Mouse (Mus musculus) MEL-GATA-1-ER (cell line): ENCODE measurements around the gene Inpp5b.
"Not testable (repeated sequence)": the region's sequence is repeated elsewhere in the genome, so short reads cannot be mapped to it uniquely, and the experiment has no call there.

Experiments
- DNase-seq: peaks from one replicate; pipeline ENCODE4 v3.0.0-alpha.2; 2012; ENCODE audit warnings: low read depth; ENCODE audit errors: extremely low read depth

Gene Inpp5b

GRCm38 (mm10) chr4:124741376-124742343 lies at the start of gene Inpp5b:
TSS of gene Inpp5b (plus strand) at chr4:124741850.
- peak; percentile 56 for DNase-seq

DNA sequence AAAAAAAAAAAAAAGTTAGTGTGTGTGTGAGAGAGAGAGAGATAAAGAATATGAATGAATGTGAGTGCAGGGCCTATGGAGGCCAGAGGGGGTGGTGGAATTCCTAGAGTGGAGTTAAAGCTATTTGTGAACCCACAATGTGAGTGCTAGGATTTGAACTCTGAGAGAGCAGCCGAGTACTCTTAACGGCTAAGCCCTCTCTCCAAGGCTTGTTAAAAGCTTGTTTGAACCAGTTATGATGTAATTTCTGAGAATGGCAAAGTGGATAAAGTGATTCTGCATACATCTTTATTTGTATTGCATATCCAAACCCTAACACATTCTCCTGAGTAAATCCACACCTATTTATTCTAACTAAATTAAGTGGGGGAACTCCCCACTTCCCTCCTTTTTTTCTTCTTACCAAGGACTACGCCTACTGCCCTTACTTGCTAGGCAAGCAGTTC lies 49.2 kb upstream of the Inpp5b start:
- DNase-seq = peak; percentile 36

DNA sequence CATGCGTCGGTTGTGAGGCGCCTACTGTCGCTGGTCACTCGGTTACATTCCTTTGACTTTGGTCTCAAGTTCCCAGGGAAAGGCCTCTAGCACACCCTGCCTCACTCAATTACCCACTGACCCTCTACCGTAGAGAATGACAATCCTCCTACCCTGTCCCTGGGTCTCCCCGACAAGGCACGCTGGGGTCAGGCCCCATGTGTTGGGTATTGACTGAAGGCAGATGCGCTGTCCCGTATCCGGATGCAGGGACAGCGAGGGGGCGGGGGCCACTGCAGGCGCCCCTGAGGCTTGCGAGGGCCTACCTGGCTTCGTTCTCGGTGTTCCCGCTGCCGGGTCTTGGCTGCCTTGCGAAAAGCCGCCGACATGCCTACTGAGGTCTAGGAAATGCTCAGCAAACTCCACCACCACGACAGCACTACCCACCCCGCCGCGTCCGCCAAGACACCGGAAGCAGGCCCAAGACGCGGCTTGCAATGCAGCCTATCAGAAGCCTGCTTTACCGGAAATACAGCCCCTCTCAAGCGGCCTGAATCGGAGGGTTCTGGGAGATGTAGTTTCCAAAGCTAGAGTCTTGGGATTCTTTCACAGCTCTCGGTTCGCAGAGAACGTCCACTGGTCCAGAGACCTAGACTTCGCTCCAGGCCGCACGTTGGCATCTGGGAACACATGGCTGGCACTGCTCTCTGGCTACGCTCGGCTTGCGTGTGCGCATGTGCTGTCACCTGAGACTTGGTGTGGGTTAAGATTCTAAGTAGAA lies 48.3 kb upstream of the Inpp5b start, which contains the start of gene Utp11:
Utp11 (minus strand) TSS at position 466 of the 760 bp plus-strand sequence.
- DNase-seq = peak; percentile 91

DNA sequence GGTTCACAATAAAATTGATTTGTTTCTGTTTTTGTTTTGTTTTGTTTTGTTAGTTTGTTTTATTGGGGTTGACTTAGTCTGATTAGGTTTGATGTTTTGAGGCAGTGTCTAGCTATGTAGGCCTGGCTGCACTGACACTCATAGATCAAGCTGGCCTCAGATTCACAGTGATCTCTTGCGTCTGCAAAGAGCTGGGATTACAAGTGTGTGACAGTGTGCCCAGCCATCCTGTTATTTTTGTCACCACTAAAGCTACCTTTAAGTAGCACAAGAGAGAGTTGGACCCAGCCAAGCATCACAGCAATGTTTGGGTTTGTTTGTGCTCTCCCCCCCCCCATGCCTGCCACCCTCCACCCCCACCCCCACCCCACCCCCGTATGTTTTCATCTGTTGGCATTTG lies 47.1 kb upstream of the Inpp5b start:
- no peak for DNase-seq

DNA sequence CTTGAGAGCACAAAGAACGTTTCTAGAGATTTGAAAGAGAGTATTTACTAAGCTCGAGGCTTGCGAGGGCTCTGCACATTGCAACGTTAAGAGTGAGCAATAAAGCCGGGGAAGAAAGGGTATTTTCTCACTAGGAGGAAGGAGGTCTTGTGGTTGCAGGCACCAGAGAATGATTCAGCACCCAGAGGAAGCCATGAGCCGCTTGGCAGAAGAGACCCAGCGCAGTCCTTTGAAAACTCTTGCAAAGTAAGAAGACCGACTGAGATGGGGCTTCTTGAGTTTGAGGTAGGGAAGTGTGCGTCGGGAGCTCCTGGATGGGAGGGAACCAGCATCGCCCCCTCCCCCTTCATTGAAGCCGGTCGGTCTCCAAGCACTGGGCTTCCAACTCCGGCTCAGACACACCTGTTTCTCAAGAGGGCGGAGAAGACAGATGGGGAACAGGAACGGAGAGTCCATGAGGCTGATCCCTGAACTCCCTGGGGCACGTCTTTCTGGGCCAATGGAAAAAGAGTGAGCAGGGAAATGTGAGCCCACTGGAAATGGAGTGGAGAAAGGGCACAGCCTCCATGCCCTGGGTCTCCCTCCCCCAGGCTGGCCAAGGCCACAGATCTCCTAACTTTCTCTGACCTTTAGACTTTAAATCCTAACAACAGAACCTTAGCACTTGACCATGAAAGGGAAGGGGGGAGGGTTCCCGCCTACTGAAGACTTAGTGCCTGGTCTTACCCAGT lies 45.7 kb upstream of the Inpp5b start:
- no peak for DNase-seq

- no peak for DNase-seq
Measured at GRCm38 (mm10) chr4:124699791-124700190, 41.9 kb upstream of the Inpp5b start.

DNA sequence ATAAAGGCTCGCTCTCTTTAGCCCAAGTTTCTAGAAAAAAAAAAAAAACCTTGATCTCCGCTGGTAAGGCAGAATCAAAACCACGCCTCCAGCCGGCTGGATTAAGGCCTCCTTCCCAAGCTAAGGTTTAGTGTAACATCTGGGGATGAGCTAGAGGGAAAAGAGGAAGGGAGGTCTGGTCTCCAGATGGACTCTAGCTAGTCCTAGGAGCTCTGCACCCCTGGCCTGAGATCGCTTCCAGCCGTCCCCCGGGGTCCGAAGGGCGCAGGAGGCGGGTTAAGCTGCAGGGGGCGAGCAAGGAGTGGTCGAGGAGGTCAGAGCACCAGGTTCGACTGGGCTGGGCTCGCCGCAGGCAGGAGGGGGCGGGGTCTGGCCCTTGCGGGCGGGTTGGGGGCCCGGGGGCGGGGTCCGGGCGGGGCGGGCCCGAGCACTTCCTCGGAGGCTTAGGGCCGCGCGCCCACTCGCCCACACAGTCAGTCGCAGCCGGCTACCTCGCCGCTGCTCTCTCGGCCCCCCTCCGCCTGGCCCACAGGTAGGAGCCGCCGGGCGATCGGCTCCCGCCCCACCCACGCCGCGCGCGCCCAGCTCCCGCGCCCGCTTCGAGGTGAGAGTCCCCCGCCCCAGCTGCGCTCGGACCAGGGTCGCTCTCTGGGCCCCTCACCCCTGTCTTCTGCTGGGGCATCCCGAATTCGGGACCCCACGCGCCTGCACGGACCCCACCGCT lies 41.2 kb upstream of the Inpp5b start, which contains the start of gene Fhl3:
Fhl3 (plus strand) TSS at position 454 of the 724 bp plus-strand sequence.
- peak; percentile 72 for DNase-seq

DNA sequence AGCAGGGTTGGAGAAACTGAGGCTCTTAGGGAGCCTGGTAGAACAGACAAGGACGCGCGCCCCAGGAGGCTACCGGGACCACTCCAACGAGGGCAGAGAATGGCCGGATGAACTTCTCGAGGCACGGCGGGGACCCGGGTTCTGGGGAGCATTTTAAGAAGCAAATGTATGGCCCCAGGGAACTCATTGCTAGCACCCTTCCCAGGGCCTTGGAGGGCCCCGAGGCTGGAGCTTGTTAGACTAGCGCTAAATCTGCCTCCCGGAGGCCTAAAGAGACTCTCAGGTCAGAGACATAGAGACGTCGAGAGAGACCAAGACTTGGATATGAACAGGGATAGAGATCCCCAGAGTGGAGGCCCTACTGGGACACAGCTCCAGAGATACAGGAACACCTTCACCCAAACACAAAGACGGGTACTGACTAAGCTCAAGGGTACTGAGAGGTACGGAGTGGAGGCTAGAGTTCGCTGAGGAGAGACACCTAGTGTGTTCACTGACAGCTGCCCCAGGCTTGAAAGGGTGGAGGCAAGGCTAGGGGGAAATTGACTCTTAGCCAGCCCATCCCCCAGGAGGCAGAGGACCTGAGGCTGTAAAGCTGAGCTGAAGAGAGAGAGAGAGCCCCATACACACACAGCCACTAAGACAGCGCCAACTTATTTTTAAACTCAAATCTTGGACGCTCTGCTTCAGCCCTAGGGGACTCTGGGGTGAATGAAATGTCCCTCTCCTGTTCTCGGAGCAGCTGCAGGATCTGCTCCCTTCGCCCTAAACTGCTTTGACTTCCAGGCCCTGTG lies 40.4 kb upstream of the Inpp5b start:
- peak; percentile 49 for DNase-seq

- DNase-seq = no peak
Measured at GRCm38 (mm10) chr4:124701916-124702315, 39.7 kb upstream of the Inpp5b start.

GRCm38 (mm10) chr4:124703406-124703805 lies 38.2 kb upstream of the Inpp5b start:
- DNase-seq = peak; percentile 58

DNA sequence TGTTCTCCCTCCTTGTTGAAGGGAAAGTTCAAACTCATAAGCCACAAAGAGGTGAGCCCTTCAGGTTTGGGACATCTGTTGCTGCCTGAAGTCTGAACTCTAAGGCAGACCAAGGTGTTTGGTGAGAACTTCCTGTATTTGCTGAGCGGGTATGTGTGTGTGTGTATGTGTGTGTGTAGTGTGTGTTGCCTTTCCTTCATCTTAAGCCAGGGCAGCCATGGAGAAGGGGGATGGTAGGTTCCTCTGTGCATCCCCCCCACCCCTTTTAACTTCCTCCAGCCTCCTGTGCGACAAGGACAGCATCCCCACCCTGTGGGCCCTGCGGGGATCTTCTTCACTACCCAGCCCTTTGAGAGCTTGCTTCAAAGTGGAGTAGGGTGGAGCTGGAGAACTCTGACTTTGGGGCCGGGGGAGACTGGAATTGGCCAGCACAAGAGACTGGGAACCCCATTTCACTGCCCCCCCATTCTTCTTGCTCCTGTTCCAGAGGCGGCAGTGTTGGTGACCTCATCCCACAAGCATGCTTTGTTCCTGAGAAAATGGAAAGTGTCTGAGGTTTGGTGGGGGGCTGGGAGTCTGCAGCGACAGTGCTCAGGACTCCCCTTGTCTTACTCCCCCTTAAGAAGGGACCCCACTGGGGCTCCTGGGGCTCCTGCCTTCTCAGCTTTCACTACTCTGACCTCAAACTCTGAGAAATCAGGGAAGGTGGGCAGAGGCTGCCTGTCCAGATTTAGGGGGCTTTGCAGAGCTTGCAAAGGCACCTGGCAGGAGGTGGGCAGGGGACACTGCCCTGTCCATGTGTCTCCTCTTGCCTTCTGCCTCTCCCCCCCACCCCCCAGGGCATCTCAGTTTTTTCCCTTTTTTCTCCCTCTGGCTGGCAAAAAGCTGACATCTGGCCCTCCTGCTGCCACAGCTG lies 37.5 kb upstream of the Inpp5b start:
- peak; percentile 41 for DNase-seq

DNA sequence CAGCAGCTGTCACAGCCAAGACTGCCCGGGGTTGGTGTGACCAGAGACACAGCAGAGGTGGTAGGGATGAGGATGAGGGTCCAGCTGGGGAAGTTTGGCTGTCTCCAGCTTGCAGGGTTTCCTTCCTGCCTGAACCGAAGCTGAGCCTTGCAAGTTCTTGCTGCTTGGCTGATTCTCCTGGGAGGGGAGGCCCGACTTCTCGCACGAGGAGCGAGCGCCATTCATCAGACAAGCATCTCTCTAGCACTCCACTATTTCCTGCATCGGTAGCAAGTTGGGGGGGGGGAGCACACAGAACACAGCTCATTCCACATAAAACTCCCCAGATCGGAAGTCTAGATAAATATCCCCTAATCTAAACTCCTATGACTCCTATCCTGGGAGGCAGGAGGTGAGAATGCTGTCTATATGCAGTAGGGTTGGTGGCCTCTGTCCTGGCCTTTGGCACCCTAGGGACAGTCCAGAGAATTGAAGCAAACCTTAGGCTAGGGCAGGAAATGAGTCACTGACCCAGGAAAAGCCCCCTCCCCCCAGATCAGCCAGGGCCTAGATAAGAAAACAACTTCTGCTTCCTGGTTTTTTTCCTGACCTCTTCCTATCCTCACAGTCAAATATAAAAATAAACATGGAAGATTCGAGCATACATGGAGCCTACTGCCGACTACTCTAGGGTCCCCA lies 36.7 kb upstream of the Inpp5b start:
- DNase-seq = no peak

- no peak for DNase-seq
Measured at GRCm38 (mm10) chr4:124705661-124706269, 35.9 kb upstream of the Inpp5b start.

- not testable (repeated sequence) for DNase-seq
Measured at GRCm38 (mm10) chr4:124707381-124708199, 34.1 kb upstream of the Inpp5b start.

- not testable (repeated sequence) for DNase-seq
Measured at GRCm38 (mm10) chr4:124708200-124708517, 33.5 kb upstream of the Inpp5b start.

DNA sequence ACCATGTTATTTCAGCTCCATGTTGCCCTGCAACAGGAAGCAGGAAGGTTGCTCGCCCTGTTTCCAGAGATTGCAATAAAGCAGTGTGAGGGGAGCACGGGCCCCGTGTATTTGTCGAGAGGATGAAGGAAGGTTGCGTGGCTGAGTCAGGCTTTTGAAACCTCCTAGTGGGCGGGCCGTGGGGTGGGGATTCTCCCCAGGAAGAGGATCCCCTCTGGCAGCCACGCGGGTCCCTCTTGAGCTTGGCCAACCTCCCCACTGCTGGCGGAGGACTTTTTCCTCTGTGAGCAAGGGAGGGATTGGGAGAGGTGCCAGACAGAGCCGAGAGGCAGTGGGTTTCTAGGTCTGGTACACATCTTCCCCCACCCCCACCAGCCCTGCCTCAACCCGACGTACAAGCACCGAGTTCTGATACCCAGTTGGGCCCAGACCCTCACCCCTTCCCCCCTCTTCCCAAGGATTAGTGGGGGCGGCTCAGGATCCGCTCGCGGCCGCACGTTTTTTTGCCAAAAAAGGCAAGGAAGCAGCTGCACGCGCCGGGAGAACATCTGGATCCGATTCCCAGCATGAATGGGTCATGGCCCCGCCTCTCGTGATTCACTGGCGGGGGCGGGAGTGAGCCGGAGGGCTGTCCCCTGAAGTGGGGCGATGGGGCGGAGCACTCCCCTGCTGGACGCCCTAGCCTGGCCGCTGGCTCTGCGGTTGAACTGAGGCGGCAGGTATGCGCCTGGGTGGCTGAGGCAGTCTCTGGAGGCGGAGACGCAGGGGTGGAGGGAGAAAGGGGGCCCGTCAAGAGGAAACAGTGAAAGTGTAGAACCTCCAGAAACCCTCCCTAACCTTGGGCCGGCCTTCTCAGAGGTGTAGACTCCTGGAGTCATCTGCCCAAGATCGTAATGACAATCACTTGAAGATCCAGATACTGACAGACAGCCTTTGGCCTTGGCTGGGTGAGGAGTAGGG lies 32.9 kb upstream of the Inpp5b start:
- peak; percentile 63 for DNase-seq
